Mouse (Mus musculus): Measurements from ENCODE around the gene Tmem63b. TPM values are rescaled to one million over a fixed set of nuclear protein-coding genes. Genes with fewer than 3 reads are reported as not detected.

Gene Tmem63b
- total and polyA plus RNA-seq, 2 experiments, result 23.0 to 99.2 TPM

- Histone ChIP-seq H3K79me2 (ENCODE audit: control insufficient read depth, insufficient read depth, low read length) (no peaks in the 10 kb centered on the region), H3K36me3 (ENCODE audit: control insufficient read depth, insufficient read depth, low read length) (no peaks in the 10 kb centered on the region), H3K9ac (ENCODE audit: low read depth, low read length) (no peak overlapping the region), H3K4me1 (ENCODE audit: control insufficient read depth, insufficient read depth, low read length) (peaks cover 2% of the 10 kb centered on the region), H3K27me3 (ENCODE audit: control insufficient read depth, insufficient read depth, low read length) (no peaks in the 10 kb centered on the region), H3K4me3 (ENCODE audit: insufficient read depth, low read depth, low read length) (no peak overlapping the region), H3K27ac (replicated peaks; ENCODE audit: insufficient read depth, low read depth, low read length) (no peak overlapping the region)
- DNase-seq (ENCODE audit: extremely low read depth, low read depth, low spot score), result no peak
- WGBS, result 91% methylated on average over 4 of the region's 4 CpGs
- TF ChIP-seq POLR2A (IDR thresholded peaks at IDR 0.05; ENCODE audit: extremely low read depth, insufficient read depth, low read length), result no peak
- TF ChIP-seq CTCF (IDR thresholded peaks at IDR 0.05; ENCODE audit: low read depth, low read length), result no peak
Measured at GRCm38 (mm10) chr17:45616046-45616650, 70.6 kb downstream of the Tmem63b start.

- H3K27me3 ChIP-seq (ENCODE audit: control insufficient read depth, insufficient read depth, low read length), result no peaks in the 10 kb centered on the region
- no peak overlapping the region for H3K27ac ChIP-seq (replicated peaks; ENCODE audit: insufficient read depth, low read depth, low read length)
- no peak overlapping the region for H3K9ac ChIP-seq (ENCODE audit: low read depth, low read length)
- no peak overlapping the region for H3K4me3 ChIP-seq (ENCODE audit: insufficient read depth, low read depth, low read length)
- no peaks in the 10 kb centered on the region for H3K79me2 ChIP-seq (ENCODE audit: control insufficient read depth, insufficient read depth, low read length)
- no peak for TF ChIP-seq CTCF (IDR thresholded peaks at IDR 0.05; ENCODE audit: low read depth, low read length)
- no peak for TF ChIP-seq POLR2A (IDR thresholded peaks at IDR 0.05; ENCODE audit: extremely low read depth, insufficient read depth, low read length)
- peak; percentile 46 for DNase-seq (ENCODE audit: extremely low read depth, low read depth, low spot score)
- H3K4me1 ChIP-seq (ENCODE audit: control insufficient read depth, insufficient read depth, low read length), result peaks cover 4% of the 10 kb centered on the region
- 77% methylated on average over 7 of the region's 7 CpGs for WGBS
- H3K36me3 ChIP-seq (ENCODE audit: control insufficient read depth, insufficient read depth, low read length), result no peaks in the 10 kb centered on the region
Measured at GRCm38 (mm10) chr17:45612921-45613320, 73.8 kb downstream of the Tmem63b start.

- no peak for TF ChIP-seq POLR2A (IDR thresholded peaks at IDR 0.05; ENCODE audit: extremely low read depth, insufficient read depth, low read length)
- no peak for TF ChIP-seq CTCF (IDR thresholded peaks at IDR 0.05; ENCODE audit: low read depth, low read length)
- 80% methylated on average over 8 of the region's 8 CpGs for WGBS
Measured at GRCm38 (mm10) chr17:45612008-45612407, 74.7 kb downstream of the Tmem63b start.

More at GRCm38 (mm10) chr17:45612008-45612407, 74.7 kb downstream of the Tmem63b start:
- Histone ChIP-seq H3K4me1 (ENCODE audit: control insufficient read depth, insufficient read depth, low read length) (peaks cover 4% of the 10 kb centered on the region), H3K36me3 (ENCODE audit: control insufficient read depth, insufficient read depth, low read length) (no peaks in the 10 kb centered on the region), H3K27me3 (ENCODE audit: control insufficient read depth, insufficient read depth, low read length) (no peaks in the 10 kb centered on the region), H3K9ac (ENCODE audit: low read depth, low read length) (no peak overlapping the region), H3K27ac (replicated peaks; ENCODE audit: insufficient read depth, low read depth, low read length) (0 out of 2 replicates have a peak overlapping the region, but pooled peaks have one; percentile 2), H3K4me3 (ENCODE audit: insufficient read depth, low read depth, low read length) (no peak overlapping the region), H3K79me2 (ENCODE audit: control insufficient read depth, insufficient read depth, low read length) (no peaks in the 10 kb centered on the region)
- no peak for DNase-seq (ENCODE audit: extremely low read depth, low read depth, low spot score)

Other genes starting within 250 kb of the Tmem63b start
- gene Spats1, start 211.5 kb downstream of the Tmem63b start, total RNA-seq (2014; rRNA removed), result not detected in 2 replicates
- not detected in 2 replicates for gene Spats1, start 211.5 kb downstream of the Tmem63b start, polyA plus RNA-seq (2012; rRNA removed)
- 10.6 and 11.6 TPM in 2 replicates for gene Aars2, start 180.1 kb downstream of the Tmem63b start, total RNA-seq (2014; rRNA removed)
- gene Aars2, start 180.1 kb downstream of the Tmem63b start, polyA plus RNA-seq (2012; rRNA removed), result 18.9 and 21.4 TPM in 2 replicates
- not detected in 2 replicates for gene Tcte1, start 163.5 kb downstream of the Tmem63b start, total RNA-seq (2014; rRNA removed)
- not detected in 2 replicates for gene Tcte1, start 163.5 kb downstream of the Tmem63b start, polyA plus RNA-seq (2012; rRNA removed)
- gene Tmem151b, start 137.2 kb downstream of the Tmem63b start, total RNA-seq (2014; rRNA removed), result under 0.01 TPM in 1 of 2 replicates, not detected in the other
- 0.01 TPM in 1 of 2 replicates, not detected in the other for gene Tmem151b, start 137.2 kb downstream of the Tmem63b start, polyA plus RNA-seq (2012; rRNA removed)
- 1.6 and 1.9 TPM in 2 replicates for gene Nfkbie, start 131.2 kb downstream of the Tmem63b start, total RNA-seq (2014; rRNA removed)
- 2.0 and 3.0 TPM in 2 replicates for gene Nfkbie, start 131.2 kb downstream of the Tmem63b start, polyA plus RNA-seq (2012; rRNA removed)
- gene Slc35b2, start 123.0 kb downstream of the Tmem63b start, total RNA-seq (2014; rRNA removed), result 43.0 and 45.9 TPM in 2 replicates
- 69.7 and 73.0 TPM in 2 replicates for gene Slc35b2, start 123.0 kb downstream of the Tmem63b start, polyA plus RNA-seq (2012; rRNA removed)
- gene Hsp90ab1, start 113.6 kb downstream of the Tmem63b start, total RNA-seq (2014; rRNA removed), result 248 and 362 TPM in 2 replicates
- 226 and 272 TPM in 2 replicates for gene Hsp90ab1, start 113.6 kb downstream of the Tmem63b start, polyA plus RNA-seq (2012; rRNA removed)
- 220 and 240 TPM in 2 replicates for gene Slc29a1, start 87.3 kb downstream of the Tmem63b start, total RNA-seq (2014; rRNA removed)
- gene Slc29a1, start 87.3 kb downstream of the Tmem63b start, polyA plus RNA-seq (2012; rRNA removed), result 618 and 693 TPM in 2 replicates
- not detected in 2 replicates for gene Mymx, start 84.8 kb downstream of the Tmem63b start, total RNA-seq (2014; rRNA removed)
- gene Mymx, start 84.8 kb downstream of the Tmem63b start, polyA plus RNA-seq (2012; rRNA removed), result not detected in 2 replicates
- 0.13 TPM in 1 of 2 replicates, not detected in the other for gene Capn11, start 27.6 kb downstream of the Tmem63b start, total RNA-seq (2014; rRNA removed)
- gene Capn11, start 27.6 kb downstream of the Tmem63b start, polyA plus RNA-seq (2012; rRNA removed), result 0.02 TPM in 1 of 2 replicates, not detected in the other
- 86.3 and 111 TPM in 2 replicates for gene Mrpl14, start 583 bp downstream of the Tmem63b start, total RNA-seq (2014; rRNA removed)
- 224 and 259 TPM in 2 replicates for gene Mrpl14, start 583 bp downstream of the Tmem63b start, polyA plus RNA-seq (2012; rRNA removed)
- not detected in 2 replicates for gene 1600014C23Rik, start 46.9 kb upstream of the Tmem63b start, total RNA-seq (2014; rRNA removed)
- not detected in 2 replicates for gene 1600014C23Rik, start 46.9 kb upstream of the Tmem63b start, polyA plus RNA-seq (2012; rRNA removed)

Data from liver, adult 2 months (tissue).